Mouse (Mus musculus): ENCODE data around the gene Mobp. TPM values are rescaled to one million over a fixed set of nuclear protein-coding genes. Genes with fewer than 3 reads are reported as not detected.
A peak's percentile ranks its signal among the peaks of the same experiment; 100 is the strongest.

Mobp gene
- total RNA-seq, 2 experiments from 2014 or later: not detected

GRCm38 (mm10) chr9:120133755-120134475, 15.6 kb upstream of the Mobp start:
- no peak for DNase-seq
- intact Hi-C loops (cut with DNase I): no loop called here

GRCm38 (mm10) chr9:120134529-120135160, 14.9 kb upstream of the Mobp start:
- DNase-seq: no peak
- intact Hi-C loops (cut with DNase I): loop anchor here (5.0 kb wide), 1 partner anchor 358 kb away; the partner anchor contains the start of gene Eif1b

- DNase-seq: no peak
- intact Hi-C loops (cut with DNase I): loop anchor here (5.0 kb wide), 1 partner anchor 357 kb away; the partner anchor contains the start of gene Eif1b
Observed at GRCm38 (mm10) chr9:120135454-120135853, 14.1 kb upstream of the Mobp start.

GRCm38 (mm10) chr9:120140652-120141051, 8.9 kb upstream of the Mobp start:
- DNase-seq: peak; percentile 72 to 81

GRCm38 (mm10) chr9:120144474-120144873, 5.0 kb upstream of the Mobp start:
- intact Hi-C loops (cut with DNase I): loop anchor here (5.0 kb wide), 1 partner anchor 233 kb away; no protein-coding TSS in a partner anchor
- DNase-seq: no peak

More at GRCm38 (mm10) chr9:120140652-120141051, 8.9 kb upstream of the Mobp start:
- intact Hi-C loops (cut with DNase I): loop anchor here (1.0 to 5.0 kb wide), 3 partner anchors 31 to 284 kb away; no protein-coding TSS in a partner anchor

- no peak for DNase-seq
- intact Hi-C loops (cut with DNase I): no loop called here
Observed at GRCm38 (mm10) chr9:120151152-120151551, 1.6 kb downstream of the Mobp start.

GRCm38 (mm10) chr9:120151906-120152399, 2.4 kb downstream of the Mobp start:
- intact Hi-C loops (cut with DNase I): no loop called here
- no peak for DNase-seq

- DNase-seq: no peak
- intact Hi-C loops (cut with DNase I): no loop called here
Observed at GRCm38 (mm10) chr9:120158047-120158446, 8.5 kb downstream of the Mobp start.

GRCm38 (mm10) chr9:120163862-120164261, 14.4 kb downstream of the Mobp start:
- intact Hi-C loops (cut with DNase I): no loop called here

GRCm38 (mm10) chr9:120167826-120168225, 18.3 kb downstream of the Mobp start:
- intact Hi-C loops (cut with DNase I): no loop called here
- DNase-seq: no peak

More at GRCm38 (mm10) chr9:120163862-120164261, 14.4 kb downstream of the Mobp start:
- no peak for DNase-seq

- peak; percentile 41 to 65 for DNase-seq
- intact Hi-C loops (cut with DNase I): loop anchor here (1.0 to 2.0 kb wide), 2 partner anchors 31 to 60 kb away; partner anchors contain the start of gene Slc25a38
Observed at GRCm38 (mm10) chr9:120171295-120171694, 21.8 kb downstream of the Mobp start.

- no peak for DNase-seq
- intact Hi-C loops (cut with DNase I): no loop called here
Observed at GRCm38 (mm10) chr9:120174436-120175137, 25.1 kb downstream of the Mobp start.

GRCm38 (mm10) chr9:120178813-120179212, 29.3 kb downstream of the Mobp start:
- DNase-seq: no peak
- intact Hi-C loops (cut with DNase I): no loop called here

GRCm38 (mm10) chr9:120184499-120184898, 35.0 kb downstream of the Mobp start:
- peak; percentile 20 to 49 for DNase-seq
- intact Hi-C loops (cut with DNase I): no loop called here

GRCm38 (mm10) chr9:120186856-120187255, 37.3 kb downstream of the Mobp start:
- no peak for DNase-seq
- intact Hi-C loops (cut with DNase I): no loop called here

GRCm38 (mm10) chr9:120190891-120191290, 41.4 kb downstream of the Mobp start:
- intact Hi-C loops (cut with DNase I): loop anchor here (1.0 kb wide), 1 partner anchor 186 kb away; no protein-coding TSS in a partner anchor
- no peak for DNase-seq

- peak; percentile 82 to 89 for DNase-seq
- intact Hi-C loops (cut with DNase I): loop anchor here (1.0 to 2.0 kb wide), 3 partner anchors 107 to 233 kb away; no protein-coding TSS in a partner anchor
Observed at GRCm38 (mm10) chr9:120191362-120192098, 42.0 kb downstream of the Mobp start.

- intact Hi-C loops (cut with DNase I): loop anchor here (2.0 kb wide), 2 partner anchors 106 to 232 kb away; no protein-coding TSS in a partner anchor
- no peak for DNase-seq
Observed at GRCm38 (mm10) chr9:120192742-120193141, 43.2 kb downstream of the Mobp start.

- intact Hi-C loops (cut with DNase I): no loop called here
Observed at GRCm38 (mm10) chr9:120200873-120201272, 51.4 kb downstream of the Mobp start.

GRCm38 (mm10) chr9:120201743-120202142, 52.2 kb downstream of the Mobp start:
- no peak for DNase-seq
- intact Hi-C loops (cut with DNase I): no loop called here

More at GRCm38 (mm10) chr9:120200873-120201272, 51.4 kb downstream of the Mobp start:
- no peak for DNase-seq
